Mouse (Mus musculus) heart, postnatal 0 days (tissue): Measurements from ENCODE around the gene Topbp1.

Source experiments
- CTCF ChIP-seq: IDR thresholded peaks from 2 replicates; pipeline ENCODE4 v1.5.1; 2016; ENCODE audit warnings: antibody characterized with exemption, control low read depth, low read depth
- EP300 ChIP-seq: IDR thresholded peaks from 2 replicates; pipeline ENCODE4 v1.6.1; 2016; ENCODE audit warnings: antibody characterized with exemption, low read depth

DNA sequence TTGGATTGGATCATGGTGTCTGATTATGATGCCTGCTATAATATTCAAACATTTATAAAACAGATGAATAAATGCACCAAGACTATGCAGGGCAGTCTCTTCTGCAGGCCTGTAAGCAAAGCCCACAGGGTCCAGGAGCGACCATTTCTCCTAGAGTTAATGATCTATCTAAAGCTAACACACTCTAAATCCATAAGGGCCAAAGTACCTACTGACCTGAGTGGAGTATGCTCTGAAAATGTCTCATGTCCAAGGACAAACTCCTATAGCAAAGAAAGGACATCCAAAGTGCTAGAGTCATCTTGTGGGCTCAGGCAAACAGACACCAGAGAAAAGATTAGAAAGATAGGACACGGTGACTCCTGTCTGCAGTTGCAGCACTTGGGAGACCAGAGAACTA lies 10.5 kb upstream of the Topbp1 start:
- TF ChIP-seq CTCF (no peak), EP300 (no peak)
